Mouse (Mus musculus): Measurements from ENCODE around the gene Iqcf5.

Iqcf5 gene

DNA sequence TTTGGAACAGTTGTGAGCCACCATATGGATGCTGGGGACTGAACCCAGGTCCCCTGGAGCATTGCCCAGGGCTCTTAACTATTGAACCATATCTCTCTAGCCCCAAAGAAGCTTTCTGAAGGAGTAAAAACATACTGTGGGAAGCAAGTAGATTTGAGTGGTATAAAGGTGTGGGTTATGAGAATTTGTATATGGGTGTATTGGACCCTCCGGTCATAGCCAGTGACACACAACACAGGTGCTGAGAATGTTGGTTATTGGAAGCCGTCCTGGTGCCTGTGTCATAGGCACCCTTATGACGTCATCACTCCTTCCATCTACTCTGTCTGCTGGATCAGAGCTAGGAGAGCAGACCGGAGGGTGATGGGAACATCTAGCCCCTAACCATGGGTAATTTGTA, at the start of gene Iqcf5:
TSS of gene Iqcf5 (plus strand) at position 301 of the 400 bp plus-strand sequence.
- DNase-seq (ENCODE audit: low spot score): no peak

DNA sequence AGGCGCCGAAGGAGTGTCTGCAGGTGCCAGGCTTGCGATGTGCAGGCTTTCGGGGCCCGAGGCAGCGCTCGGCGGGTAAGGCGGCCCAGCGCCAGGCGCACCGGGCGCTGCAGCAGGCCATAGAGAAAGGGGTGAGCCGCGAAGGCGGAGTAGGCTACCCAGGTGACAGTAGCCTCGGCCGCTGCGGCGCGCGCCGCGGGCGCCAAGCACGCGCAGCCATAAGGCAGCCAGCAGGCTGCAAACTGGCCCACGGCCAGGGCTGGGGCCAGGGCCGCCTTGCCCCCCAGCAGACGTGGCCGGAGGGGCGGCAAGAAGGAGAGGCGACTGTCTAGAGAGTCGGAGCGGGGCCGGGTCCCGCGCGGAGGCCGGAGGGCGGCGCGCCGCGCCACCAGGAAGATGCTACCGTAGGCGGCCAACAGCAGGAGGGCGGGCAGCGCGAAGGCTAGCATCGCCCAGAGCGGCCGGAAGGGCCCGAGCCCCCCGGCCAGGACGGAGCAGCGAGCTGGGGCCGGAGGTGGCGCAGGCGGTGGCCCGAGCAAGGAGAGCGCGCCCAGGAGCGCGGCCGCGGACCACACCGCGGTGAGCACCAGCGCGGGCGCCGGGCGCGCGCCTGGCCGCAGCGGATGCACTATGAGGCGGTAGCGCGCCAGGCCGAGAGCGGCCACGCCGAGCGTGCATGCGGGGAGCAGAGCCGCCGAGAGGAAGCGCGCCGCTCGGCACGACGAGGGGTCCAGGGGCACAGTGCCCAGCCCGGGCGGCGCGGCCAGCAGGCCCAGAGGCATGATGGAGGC, 49.4 kb upstream of the Iqcf5 start:
- no peak for DNase-seq (ENCODE audit: low spot score)

DNA sequence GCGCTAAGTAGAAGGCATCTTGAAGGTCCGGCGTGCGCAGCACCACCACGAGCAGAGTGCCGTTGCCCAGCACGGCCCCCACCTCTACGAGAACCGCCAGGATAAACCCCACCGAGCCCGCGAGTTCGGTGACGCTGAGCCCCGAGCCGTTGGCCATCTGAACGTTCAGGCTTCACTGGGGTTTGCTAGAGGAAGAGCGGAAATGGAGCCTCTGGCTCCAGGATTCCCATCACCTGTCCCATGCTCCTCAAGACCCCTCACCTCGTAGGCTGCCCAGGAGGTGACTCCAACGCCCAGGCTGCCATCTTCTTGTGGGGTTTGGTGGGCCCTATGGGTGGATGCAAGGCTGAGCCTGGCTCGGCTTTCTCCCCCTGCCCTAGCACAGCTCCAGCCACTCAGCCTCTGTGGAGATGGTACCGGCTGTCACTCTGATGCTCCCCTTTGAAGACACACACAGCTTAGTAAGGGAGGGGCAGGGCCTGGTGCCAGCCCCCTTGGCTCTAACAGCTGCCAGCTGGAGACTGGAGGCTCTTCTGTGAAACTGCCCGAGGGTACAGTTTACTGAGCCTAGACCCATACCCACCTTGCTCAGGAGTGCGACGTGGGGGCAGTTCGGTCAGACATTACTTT, 48.7 kb upstream of the Iqcf5 start, which contains the start of gene Gpr62:
TSS of gene Gpr62 (minus strand) at position 368 of the 630 bp plus-strand sequence.
- DNase-seq (ENCODE audit: low spot score): no peak

DNA sequence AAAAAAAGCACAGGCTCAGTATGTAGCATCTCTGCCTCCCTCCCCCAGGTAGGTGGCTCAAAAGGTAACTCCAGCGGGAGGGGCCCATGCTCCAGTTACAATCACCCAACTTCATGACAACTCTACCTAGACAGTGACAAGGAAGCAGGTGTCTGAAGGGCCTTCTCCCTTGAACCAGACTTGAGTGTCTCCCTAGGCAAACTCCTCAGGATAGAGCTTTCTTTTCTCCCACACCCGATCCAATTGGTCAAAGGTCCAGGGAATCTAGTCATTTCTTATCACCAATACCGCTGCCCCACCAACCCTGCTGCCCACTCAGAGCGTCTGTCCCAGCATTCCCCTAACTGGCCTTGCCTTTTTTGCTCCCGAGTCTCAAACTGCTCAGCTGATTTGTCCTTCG, 47.7 kb upstream of the Iqcf5 start:
- no peak for DNase-seq (ENCODE audit: low spot score)

DNA sequence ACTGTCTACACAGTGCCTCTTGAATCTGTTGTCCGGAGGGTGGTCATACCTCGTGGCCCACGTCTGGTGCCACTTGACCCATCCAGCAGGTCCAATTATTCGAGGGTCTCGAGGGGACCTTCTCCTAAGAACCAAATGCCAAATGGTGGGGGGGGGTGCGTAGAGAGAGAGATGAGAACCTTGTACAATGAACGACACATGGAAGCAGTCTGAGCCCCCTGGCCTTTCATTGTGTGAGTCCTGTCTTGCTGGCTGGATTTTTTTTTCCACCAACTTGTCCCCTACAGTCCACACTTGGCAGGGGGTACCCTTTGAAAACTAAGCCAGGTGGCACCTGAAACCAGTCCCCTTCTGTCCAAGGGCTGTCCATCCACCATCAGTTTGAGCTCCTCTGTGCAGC, 46.6 kb upstream of the Iqcf5 start:
- DNase-seq (ENCODE audit: low spot score): no peak

DNA sequence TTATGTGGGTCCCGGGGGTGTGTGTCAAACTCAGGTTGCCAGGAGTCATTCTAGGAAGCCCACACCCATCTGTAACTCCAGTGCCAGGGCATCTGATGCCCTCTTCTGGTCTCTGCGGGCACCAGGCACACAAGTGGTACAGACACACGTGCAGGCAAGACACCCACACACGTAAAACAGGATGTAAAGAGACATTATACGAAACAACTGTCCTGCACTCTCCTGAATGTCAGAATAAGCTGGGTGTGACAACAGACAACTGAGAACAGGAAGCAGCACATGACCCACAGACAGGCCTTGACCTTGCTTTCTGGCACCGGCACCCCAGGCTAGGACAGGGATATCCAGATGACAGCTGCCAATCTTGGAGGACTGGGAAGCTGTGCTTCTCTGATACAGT, 45.1 kb upstream of the Iqcf5 start:
- no peak for DNase-seq (ENCODE audit: low spot score)

DNA sequence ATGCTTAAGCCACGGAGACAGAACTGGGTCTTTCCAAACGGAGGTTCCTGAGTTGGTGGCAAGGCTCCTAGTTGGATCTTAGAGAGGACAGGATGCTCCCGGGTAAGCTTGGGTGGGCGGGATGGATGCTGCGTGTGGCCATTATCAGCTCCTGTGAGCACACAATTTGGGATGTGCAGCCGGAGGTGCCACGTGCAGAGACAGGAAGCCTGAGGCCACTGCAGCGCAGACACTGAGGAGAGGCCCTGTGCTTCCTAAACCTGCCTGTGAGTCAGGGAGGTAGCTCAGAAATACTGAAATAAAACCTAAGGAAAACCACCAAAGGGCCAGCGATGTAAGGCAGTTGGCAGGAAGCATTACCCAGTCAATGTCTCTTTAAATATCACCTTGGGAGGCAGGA, 44.6 kb upstream of the Iqcf5 start:
- no peak for DNase-seq (ENCODE audit: low spot score)

DNA sequence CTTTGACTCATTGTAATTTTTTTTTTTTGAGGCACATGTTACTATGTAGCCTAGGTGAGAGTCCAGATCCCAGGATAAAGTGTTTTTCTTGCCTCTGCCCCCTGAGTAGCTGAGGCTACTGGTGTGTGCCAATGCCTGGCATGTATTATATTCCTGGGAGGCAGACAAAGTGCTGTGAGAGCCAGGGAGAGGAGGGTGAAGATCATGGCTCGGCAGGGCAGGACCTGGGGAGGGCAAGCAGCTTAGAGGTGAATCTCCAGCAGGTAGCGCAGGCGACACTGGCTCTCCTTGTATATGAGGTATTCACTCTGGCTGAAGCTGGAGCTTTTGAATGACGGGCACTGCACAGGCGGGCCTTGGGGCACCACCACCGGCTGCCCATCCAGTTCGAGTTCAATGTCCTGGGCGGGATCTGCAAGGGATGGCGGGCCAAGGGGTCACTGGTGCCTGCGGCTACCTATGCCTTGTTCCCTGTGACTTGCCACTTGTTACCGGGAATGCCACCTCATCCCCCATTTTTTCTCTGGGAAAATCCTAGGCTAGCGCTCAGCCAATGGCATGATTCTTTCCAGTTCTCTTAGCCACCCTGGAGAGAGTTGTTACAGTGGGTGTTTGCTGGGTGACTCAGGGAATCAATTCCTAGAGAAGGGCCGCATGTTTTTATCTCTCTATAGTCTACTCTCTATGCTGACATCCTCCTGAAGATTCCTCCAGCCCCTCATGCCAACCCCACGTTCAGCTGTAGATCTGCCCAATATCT, 43.2 kb upstream of the Iqcf5 start:
- no peak for DNase-seq (ENCODE audit: low spot score)

DNA sequence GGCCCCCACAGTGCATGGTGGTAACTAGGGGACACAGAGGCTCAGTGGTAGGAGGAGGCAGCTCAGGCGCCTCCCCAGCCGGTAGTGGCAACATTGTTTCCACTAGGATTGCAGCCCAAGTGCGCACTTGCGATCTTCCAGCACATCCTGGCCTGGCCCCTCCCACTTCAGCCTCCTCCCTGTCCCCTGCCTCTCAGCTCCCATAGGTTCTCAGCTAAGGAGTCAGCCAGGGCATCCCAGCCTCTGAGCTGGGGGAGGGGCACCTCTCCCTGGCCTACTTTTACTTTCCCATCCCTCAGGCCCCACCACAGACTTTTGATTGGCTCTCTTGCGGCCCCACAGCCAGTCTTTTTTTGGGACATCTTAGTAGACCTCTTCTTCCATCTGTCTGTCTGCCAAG, 42.5 kb upstream of the Iqcf5 start:
- no peak for DNase-seq (ENCODE audit: low spot score)

DNA sequence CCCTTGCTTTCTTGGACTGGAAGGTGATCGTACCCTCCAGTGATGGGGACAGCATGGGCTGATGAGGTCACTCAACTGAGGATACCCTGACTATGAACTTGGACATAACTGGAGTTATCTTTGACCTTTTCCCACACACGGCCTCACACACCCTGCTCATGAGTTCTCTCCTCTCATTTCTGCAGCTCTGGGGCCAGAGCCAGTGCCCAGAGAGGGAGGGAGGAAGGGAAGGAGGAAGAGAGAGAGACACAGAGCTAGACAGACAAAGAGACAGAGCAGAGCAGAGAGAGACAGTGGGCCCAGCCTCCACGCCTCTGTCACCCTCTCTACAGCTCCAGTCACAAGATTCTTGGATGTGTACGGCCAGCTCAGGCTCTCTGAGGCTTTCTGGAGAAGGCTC, 42.1 kb upstream of the Iqcf5 start:
- DNase-seq (ENCODE audit: low spot score): no peak

DNA sequence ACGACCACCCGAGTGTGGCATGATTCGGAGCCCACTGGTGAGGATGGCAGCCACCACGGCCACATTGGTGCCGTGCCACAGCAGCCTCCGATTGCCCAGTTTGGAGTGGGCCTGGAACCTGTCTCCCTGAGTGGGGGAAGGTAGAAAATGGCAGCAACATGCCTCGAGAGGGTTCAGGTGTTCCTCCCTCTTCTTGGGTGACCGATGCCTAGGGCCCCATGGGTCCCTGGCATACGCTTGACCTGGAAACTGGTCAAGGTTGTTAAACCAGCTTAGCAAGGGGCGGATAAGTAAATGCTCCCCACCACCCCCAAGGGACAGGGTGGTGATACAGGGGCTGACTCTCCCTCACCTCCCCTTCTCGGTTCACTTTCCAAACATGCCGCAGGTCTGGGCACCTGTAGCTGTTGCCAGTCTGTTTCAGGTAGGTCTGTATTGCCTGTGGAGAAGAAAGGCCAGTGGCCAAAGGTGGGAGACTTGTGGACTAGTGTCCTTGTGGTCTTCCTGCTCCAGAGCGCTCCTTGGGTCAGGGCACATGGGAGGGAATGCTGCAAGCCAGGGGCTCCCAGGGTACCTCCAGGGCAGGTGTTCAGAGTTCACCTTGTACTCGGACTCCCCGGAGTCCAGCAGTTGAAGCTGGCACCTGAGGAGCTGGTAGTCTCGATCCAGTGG, 41.2 kb upstream of the Iqcf5 start:
- DNase-seq (ENCODE audit: low spot score): no peak

DNA sequence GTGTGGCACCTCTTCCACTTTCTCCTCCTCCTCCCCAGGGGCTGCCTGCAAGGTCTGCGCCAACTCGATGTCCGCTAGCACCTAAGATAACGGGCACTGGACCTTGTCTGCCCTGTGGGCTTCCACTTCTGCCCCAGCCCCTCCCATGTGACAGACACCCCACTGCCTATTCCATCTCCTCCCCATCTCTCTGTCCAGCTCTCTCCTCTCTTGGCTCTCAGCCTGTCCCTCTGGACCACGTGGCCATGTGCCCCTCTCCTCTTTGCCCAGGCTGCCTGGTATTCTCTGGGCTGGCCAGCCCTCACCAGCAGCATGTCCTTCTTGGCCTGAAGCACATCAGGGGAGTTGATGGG, 40.6 kb upstream of the Iqcf5 start:
- DNase-seq (ENCODE audit: low spot score): no peak

DNA sequence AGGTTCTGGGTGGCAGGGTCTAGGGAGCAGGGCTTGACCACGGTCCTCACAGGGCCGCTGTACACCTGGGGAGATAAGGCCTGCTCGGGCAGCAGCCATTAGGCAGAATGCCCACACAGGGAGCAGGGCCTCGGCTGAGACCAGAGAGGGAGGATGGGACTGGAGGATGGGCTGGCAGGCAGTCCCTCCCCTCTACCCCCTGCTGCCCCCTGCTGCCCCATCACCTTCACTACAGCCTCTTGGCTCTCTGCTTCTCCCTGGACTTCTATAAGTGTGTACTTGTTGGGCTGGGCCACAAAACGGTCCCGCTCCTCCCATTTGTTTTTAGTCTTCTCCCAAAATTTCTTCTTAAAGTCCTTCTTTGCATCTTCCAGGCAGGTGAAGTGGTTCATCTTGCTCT, 39.9 kb upstream of the Iqcf5 start:
- DNase-seq (ENCODE audit: low spot score): no peak

DNA sequence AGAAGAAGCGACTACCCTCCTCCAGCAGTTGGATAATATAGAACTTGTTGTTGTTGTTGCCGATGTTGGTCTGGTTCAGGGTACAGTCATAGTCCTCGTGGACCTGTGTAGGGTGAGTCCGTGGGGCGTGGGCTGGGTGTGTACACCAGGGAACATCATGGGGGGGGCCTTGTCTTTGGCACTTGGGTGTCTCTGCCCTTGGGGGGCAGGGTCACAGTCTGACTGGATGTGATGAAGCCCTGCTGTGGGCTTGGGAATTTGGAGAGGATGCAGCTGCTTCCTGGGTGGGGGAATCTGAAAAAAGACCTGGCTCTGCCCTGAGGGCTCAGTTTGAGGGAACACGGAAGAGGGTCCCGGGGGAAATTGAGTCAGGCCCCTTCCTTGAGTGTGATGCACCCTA, 39.3 kb upstream of the Iqcf5 start:
- no peak for DNase-seq (ENCODE audit: low spot score)

DNA sequence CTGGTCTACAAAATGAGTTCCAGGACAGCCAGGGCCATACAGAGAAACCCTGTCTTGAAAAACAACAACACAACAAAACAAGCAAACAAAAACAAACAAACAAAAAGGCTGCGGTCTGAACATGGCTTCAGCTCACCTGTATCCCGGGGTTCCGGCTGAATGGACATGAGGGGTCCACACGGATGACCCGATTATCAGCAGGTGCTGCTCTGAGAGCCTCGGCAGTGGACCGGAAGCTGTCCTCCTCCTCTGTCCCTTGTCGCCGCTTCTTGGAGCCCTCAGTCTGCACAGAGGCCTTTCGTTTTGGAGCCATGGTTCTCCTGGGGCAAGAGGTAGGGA, 38.7 kb upstream of the Iqcf5 start, which contains the start of gene Rrp9:
TSS of gene Rrp9 (plus strand) at position 301 of the 339 bp plus-strand sequence.
- DNase-seq (ENCODE audit: low spot score): no peak

DNA sequence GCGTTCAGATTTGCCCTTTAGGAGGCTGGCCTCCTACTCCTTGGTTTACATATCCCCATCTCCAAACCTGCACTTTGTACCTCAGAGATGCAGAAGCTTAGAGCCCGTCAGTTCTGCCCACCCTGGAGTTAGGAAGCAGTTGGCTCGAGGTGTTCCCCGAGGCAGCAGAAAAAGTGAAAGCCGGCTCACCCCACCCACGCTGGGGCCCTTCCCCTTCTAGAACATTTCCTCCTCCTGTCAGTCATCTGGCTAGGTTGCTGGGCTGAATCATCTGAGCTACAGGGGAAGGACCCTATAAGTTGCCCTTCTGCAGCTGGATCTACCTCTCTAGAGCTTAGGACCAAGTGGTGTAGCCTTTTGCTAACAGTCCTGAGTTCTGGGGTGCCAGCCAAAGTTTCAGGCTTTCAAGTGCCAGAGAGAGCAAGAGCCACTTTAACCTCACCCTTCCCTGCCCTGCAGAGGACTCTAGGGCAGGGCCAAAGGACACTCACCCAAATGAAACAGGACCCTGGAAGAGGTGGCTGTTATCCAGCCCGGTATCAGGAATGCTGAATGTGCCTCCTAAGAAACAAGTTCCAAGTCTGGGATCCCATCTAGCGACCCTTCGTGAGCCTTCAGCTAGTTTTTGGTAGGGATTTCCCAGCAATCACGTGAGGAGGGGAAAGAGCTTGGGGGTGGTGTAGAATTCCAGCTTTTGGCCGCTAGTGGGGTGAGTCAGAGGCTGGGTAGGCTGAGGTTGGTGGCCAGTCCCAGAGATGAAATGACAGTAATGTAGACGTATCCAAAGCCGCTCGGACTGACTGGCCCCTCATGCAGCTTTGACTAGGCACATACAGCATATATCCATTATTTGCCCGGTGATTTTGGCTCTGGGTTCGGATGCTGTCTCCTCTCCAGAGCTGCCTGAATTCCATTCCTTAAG, 38.1 kb upstream of the Iqcf5 start:
- DNase-seq (ENCODE audit: low spot score): no peak

DNA sequence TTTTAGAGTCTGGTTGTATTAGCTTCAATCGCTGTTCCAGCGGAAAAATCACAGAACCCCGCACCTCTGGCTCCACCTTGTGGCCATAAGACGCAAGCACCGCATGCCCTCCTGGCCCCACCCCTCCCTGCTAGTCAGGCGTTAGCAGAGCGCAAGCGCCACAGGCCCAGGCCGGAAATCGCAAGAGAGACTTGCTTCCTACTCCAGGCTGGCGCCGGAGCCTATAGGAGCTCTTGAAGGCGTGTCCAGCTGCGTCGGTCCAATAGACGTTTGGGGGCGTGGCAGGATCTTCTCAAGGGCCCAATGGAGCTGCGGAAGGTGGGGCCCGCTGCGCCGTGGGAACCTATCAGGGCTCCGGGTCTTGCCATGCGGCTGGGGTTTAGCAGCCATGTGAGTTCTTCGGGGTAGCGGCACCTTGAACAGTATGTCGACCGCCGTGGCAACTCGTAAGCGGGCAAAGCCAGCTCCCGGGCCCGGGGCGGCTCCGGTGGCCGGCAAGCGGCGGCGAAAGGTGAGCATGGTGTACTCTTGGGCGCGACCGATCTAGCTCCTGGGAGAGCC, 37.4 kb upstream of the Iqcf5 start, which contains the start of gene Parp3:
TSS of gene Parp3 (minus strand) at position 26 of the 561 bp plus-strand sequence.
- peak; percentile 92 for DNase-seq (ENCODE audit: low spot score)

DNA sequence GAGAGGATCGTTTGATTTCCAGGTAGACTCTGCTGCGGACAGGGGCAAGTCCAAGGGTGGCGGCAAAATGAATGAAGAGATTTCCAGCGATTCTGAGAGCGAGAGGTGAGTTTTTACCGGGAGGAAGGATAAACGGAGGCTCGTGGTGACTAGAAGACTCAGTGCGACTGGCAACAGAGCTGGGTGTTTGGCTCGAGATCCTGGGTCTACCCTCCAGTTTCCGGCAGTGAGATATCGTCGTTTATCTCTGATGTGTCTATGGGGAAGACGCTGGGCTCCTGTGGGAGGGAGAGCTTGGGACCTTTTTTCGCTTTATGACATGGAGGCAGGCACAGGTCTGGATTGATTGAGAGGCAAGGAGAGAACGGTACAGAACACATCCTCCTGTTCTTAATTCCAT, 36.7 kb upstream of the Iqcf5 start:
- no peak for DNase-seq (ENCODE audit: low spot score)

DNA sequence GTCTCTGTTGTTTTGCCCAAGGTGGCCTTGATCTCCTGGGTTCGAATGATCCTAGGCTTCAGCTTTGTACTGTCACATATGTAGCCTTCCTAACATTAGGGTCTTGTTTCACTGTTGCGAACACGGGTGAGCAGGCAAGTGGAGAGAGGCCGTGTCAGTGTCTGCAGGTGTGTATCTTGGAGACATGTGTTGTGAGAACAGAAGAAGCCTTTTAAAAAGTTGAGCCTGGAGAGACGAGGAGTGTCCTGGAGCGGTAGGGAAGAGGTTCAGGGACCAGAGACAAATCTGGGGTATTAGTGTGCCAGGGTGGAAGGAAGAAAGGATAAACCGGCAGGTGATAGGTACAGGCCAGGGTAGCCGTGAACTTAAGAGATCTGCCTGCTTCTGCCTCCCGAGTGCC, 36.3 kb upstream of the Iqcf5 start:
- no peak for DNase-seq (ENCODE audit: low spot score)

DNA sequence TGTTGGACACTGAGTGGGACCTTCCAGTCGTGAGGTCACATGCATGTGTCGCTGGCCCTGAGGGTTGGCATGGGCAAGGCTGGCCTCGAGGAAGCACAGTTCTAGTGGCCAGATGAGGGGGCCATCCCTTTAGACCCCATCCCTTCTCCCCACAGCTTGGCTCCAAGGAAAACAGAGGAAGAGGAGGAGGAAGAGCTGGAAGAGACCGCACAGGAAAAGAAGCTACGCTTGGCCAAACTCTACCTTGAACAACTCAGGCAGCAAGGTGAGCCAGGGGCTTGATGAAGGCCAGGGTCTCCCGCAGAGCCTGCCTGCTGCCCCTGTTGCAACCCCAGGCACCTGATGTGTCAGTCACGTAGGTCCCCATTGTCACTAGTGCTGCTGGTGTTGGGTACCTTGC, 33.8 kb upstream of the Iqcf5 start:
- no peak for DNase-seq (ENCODE audit: low spot score)

DNA sequence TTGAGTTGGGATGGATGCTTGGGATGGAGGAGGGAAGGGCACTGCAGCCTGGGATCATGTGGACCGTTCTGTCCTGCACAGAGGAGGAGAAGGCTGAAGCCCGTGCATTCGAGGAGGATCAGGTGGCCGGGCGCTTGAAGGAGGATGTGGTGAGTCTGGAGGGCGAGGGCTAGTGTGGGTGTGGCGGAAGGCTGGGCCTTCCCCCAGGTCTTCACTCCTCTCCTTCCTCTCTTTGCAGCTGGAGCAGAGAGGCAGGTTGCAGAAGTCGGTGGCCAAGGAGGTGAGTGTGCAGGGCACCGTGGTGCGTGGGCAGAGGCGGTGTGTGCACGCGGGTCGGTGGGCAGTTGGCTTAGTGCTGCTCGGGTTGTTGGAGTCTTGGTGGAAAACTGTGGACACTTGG, 33.3 kb upstream of the Iqcf5 start:
- no peak for DNase-seq (ENCODE audit: low spot score)

All from spleen, adult 12 weeks (tissue).